Mouse (Mus musculus): Measurements from ENCODE around the gene Rps23. TPM values are rescaled to one million over a fixed set of nuclear protein-coding genes. Genes with fewer than 3 reads are reported as not detected.

Rps23 gene
- total RNA-seq, 4 experiments from 2014 or later, result 258 to 409 (median 335) TPM

DNA sequence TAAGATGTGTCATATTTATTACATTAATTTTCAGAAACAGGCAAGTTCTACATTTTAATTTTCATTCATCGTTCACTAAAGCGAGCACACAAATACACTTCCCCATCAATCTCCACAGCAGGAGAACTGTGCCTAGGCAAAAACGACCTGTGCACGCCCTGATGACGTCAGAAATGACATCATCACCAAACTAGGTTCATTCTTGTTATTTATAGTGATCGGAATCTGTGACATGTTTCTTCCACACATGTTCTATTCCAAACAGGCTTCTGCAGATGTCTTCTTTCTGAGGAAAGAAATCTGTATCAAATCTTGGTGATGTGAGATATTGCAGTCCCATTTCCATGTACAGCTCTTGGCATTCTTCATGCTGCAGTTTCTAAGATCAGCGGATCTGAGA, 13.1 kb downstream of the Rps23 start:
- DNase-seq, result no peak

DNA sequence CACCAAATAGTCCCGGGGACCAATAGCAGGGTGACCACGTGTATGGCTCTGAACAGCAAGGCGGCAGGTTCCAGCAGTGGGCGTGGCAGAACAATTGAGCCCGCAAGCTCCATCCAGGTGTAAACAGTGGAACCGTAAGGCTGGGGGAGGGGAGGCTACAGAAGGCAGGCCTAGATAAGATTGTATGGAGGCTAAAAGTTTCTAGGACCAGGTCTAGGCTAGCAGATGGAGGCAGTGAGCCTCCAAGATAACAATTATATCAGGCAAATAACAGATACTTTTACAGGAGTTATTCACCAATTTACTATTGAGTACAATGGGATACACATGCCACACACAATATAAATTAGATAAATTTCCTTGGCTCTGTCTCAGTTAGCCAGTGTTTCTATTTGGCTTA, 16.4 kb downstream of the Rps23 start:
- no peak for DNase-seq

DNA sequence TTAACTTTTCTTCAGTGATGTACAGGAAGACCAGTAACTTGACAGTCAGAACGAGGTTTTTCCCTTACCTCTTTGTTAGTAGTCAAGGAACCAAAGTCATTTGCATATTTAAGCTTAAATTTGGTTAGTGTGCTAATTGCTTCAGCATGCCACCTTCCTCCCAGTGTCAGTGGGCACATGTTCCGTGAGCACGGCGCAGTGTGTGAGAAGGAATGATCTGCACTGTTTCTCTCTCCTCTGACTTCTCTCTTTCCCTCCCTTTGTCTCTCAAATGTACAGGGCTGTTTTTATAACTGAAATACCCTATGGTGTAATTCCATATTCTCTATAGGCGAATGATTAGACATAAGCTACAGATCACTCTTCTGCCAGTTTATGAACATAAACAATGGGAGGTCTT, 16.8 kb downstream of the Rps23 start:
- no peak for DNase-seq

DNA sequence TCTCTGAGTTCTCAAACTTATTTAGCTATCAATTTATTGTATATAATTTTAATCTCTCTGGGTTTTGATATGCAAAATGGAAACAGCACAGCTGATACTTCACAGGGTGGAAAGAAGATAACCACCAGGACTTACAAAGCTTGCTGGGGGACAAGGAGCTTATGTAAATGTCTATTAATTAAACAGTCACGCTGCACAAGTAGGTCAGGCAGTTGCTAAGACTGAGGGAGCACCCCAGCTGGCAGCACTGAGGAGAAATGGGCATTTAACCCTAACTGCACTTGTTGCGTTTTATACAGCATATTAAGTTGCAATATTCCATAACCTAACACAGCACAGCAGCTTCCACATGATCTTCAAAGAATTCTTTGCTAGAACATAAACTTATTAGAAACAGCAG, 36.1 kb downstream of the Rps23 start:
- DNase-seq, result no peak

DNA sequence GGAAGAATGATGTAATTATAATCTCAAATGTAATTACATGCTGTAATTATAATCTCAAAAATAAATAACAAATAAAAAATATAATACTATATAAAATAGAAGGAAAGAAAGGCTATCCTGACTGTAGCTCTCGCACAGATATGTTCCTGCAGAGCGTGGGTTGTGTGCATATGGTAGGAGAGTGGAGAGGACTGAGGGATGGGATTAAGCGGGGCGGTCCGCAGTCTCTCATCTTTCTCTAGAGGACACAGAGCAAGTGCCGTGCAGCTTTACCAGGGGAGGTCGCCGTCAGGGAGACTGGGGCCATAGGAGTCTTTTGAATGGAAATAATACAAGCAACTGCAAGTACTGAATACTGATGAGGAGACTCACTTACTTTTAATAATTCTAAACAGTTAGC, 37.8 kb downstream of the Rps23 start:
- DNase-seq, result no peak

DNA sequence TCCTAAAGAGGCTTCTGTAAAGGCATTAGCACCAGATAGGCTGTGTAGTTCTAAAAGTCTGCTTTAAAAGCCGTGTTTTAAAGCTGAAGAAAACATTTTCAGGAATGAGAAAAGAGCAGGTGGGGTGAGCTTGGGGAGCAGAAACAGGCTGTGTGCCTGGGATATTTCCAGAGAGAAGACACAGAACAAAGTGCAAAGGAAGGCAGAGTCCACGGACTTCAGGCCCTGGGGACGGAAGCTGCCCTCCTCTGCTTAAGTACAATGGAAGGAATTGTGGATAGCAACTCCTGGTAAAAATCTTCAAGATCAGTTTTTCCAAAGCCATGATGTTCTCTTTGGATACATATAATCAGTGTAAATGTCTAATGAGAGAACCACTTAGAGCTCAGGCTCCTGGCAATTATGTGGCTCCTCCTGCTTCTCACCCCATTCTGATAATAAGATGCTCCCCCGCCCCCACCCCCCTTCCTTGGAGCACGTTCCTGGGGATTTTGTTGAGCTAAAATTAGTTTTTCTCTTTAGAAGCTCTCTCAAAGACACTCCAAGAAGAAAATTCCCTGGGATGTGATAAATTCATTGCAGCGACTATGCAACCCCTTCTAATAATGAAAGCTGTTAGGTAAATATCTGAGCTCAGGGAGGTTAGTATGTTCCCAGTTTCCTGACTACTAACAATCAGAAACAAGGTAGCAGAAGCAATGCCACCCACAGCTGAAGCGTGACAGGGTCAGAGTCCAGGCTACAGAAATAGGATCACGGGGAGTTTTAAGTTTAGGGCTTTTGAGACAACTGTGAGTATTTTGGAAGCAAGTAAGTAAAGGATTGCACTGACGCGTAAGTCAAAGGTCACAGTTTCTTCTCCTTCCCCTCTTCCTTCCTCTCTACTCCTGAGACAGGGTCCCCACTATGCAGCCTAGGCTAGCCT, 40.3 kb downstream of the Rps23 start:
- DNase-seq, result no peak

DNA sequence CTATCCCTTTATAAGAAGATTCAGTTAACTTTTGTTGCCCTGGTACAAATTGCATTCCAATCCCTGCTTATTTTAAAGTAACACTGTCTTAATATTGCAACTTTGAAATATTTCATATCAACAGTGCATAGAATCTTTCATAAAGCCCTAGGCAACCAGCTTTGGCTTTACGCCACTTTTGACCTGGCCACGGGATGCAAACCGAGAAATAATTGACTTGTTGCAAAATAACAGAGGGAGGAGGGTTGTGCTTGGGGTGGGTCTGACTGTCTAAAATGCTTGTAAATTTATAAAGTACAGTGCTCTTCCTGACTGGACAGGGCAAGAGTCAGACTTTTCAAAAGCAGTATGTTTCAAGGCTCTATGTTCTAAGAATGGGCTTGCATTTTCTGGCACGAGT, 41.8 kb downstream of the Rps23 start:
- DNase-seq, result no peak

DNA sequence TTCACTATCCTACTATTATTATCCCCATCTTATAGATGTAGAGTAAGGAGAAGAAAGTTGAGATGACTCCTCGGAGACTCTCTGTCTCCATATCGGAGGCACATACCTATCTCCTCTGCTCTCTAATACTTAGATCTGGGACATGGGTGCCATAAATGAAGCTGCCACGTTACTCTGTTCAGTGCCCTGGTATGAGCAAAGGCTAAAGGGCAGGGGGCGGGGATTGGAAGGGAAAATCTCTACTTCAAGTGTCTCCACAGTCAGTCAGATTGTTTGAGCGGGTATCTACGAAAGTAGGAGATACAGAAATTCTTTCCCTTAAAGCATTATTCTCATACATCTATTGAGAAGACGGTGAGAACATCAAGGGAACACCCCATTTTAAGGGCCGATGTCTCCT, 43.2 kb downstream of the Rps23 start:
- DNase-seq, result no peak

DNA sequence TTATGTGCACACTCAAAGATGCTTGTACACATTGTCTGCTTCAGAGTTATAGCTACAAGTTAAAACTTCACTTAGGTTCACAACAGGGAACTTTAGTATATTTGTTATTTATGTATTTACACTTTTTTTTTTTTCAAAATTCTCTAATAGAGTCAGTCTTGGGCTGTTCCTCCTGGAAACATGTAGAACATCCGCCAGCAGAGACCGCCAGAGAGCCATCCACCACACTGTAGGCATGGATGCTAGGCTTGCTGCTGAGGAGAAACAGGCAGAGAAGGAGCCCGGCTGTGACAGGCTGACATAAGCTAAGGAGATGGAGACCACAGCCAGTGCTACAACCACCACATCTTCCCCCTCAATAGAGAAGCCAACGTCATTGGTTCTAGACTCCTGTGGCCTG, 44.7 kb downstream of the Rps23 start:
- DNase-seq, result peak; percentile 57

DNA sequence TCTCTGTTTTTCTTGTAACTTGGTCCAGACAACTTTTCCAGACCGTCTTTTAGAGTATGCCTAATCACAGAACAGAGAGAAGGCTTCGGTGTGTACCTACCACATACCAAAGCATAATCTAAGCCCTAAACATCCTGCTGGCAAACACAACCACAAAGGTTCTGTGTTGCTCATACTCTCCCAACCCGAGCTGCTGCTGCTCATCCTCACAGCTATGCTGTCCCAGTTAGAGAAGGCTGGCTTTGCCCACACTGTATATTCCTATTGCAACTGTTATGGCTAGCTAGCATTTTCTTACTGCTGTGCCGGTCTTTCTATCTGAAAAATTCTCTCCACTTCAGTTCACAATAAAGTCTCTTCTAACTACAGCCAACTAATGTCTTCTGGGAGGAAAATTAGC, 46.2 kb downstream of the Rps23 start:
- no peak for DNase-seq

DNA sequence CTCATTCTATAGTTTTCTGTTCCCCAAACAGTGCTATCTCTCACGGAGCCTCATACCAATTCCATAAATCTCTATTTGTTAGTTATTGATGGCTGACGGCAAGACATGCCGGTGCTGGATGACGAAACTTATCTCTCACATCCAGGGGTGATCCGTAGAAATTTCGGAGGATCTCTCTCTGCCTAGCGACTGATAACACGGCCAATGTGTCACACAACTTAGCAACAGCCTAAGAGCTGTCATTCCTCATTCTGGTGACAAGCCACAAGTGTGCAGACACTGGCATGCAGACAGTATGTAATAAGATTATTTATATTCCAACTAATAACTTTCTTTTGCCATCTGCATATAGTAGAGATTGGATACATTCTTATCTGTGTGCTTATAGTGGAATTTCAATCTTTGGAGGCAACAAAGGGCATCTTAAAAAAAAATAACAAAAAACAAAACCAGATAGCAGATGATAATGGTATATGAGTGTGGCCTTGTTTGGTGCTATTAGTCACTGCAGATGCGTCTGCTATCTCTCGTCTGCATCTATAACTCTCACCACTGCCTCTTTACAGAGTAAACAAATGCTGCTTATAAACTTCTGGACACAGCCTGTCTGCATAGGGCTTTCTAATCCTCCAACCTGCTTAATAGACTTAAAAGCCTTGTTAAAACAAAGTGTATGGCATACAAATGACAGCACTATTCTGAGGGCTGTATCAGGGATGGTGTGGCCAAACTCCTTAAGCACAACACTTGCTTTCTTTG, 47.7 kb downstream of the Rps23 start:
- DNase-seq, result no peak

DNA sequence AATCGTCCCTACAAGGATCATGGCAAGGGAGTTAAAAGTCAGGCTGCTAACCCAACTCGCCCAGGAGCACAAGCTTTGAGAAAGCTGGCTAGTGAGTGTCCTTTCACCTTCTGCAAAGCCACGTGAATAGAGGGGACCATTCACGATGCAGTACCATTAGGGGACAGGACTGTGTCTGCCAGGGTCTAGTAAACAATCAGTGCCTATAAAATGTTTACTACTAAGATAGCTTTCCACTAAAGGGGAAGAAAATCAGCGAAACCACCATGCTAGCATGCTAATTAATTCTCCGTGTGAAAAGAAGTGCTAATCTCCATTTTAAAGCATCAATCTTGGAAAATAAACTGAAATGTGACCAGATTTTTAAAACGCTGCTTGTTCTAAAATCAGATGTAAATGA, 50.7 kb downstream of the Rps23 start:
- DNase-seq, result no peak

Other genes with a start within 250 kb of the Rps23 start
- gene Atp6ap1l, start 17.6 kb upstream of the Rps23 start, total RNA-seq (2022), result under 1 TPM in 1 of 4 experiments, not detected in 3; 0.20 TPM